Mouse (Mus musculus) hindbrain, embryonic 13.5 days (tissue): ENCODE results near the gene H2afv. TPM values are rescaled to one million over a fixed set of nuclear protein-coding genes. Genes with fewer than 3 reads are reported as not detected.

Experiments
- ATAC-seq: fragments of 200-750 bp; cut with Nextera tagmentation; 2 replicates; pipeline ENCODE4 v1.8.0; 2017; ENCODE audit warnings: moderate TSS enrichment; ENCODE audit not compliant: low FRiP score
- H3K27ac ChIP-seq: fragments of 300-500 bp; sonication (generic); 2 replicates; pipeline ENCODE4 v1.5.1; 2015; ENCODE audit warnings: inconsistent platforms, mild to moderate bottlenecking, moderate library complexity
- H3K27me3 ChIP-seq: fragments of 300-500 bp; sonication (generic); 2 replicates; pipeline ENCODE4 v1.6.1; 2015; ENCODE audit warnings: mild to moderate bottlenecking, inconsistent platforms
- H3K36me3 ChIP-seq: fragments of 300-500 bp; sonication (generic); 2 replicates; pipeline ENCODE4 v1.6.1; 2015; ENCODE audit warnings: mild to moderate bottlenecking, inconsistent platforms
- H3K4me1 ChIP-seq: fragments of 300-500 bp; sonication (generic); replicated peaks from 2 replicates; pipeline ENCODE4 v1.6.1; 2015; ENCODE audit warnings: inconsistent platforms
- H3K4me2 ChIP-seq: fragments of 300-500 bp; sonication (generic); 2 replicates; pipeline ENCODE4 v1.6.1; 2015; ENCODE audit warnings: inconsistent platforms, mild to moderate bottlenecking, moderate library complexity
- H3K4me3 ChIP-seq: fragments of 300-500 bp; sonication (generic); 2 replicates; pipeline ENCODE4 v1.5.1; 2015; ENCODE audit warnings: mild to moderate bottlenecking, inconsistent platforms
- H3K9ac ChIP-seq: fragments of 300-500 bp; sonication (generic); 2 replicates; pipeline ENCODE4 v1.6.1; 2015; ENCODE audit warnings: mild to moderate bottlenecking, inconsistent platforms
- H3K9me3 ChIP-seq: fragments of 300-500 bp; sonication (generic); 2 replicates; pipeline ENCODE4 v1.6.1; 2016; ENCODE audit warnings: inconsistent platforms
- WGBS: fragments of 180-500 bp; shearing (Covaris S2); methylation state at CpG from one replicate; pipeline ENCODE4 v1.1.7; 2015; 5-methylcytosine and 5-hydroxymethylcytosine counted together
- microRNA-seq: library from miRNA; unstranded; fragments of <30 nt; microRNA quantifications from one replicate; pipeline ENCODE4, GENCODE M21; 2016
- polyA plus RNA-seq: library from polyadenylated mRNA; unstranded; fragments of >200 nt; fragmentation: Nextera tagmentation; extraction: Ambion mirVana; gene quantifications from 2 replicates; pipeline ENCODE4 v1.2.1, GENCODE M21; 2015

The H2afv gene
- polyA plus RNA-seq, 1 experiment from 2014 or later, result 381 TPM

GRCm38 (mm10) chr11:6391516-6392276 is 52.5 kb downstream of the H2afv start:
- H3K27me3 ChIP-seq, result no peaks in the 10 kb centered on the region
- H3K27ac ChIP-seq, result no peak overlapping the region
- ATAC-seq, result no peak
- WGBS, result 92% methylated on average over 8 of the region's 8 CpGs
- H3K36me3 ChIP-seq, result peaks cover 52% of the 10 kb centered on the region
- peak overlapping the region; percentile 82 for H3K4me2 ChIP-seq
- H3K4me1 ChIP-seq, result peaks cover 45% of the 10 kb centered on the region
- no peaks in the 10 kb centered on the region for H3K9me3 ChIP-seq
- 0 out of 2 replicates have a peak overlapping the region, but pooled peaks have one; percentile 6 for H3K4me3 ChIP-seq
- H3K9ac ChIP-seq, result no peak overlapping the region; the same call in 1 of the 2 replicates

- Histone ChIP-seq H3K9me3 (no peaks in the 10 kb centered on the region), H3K4me2 (peak overlapping the region; percentile 82), H3K36me3 (peaks cover 40% of the 10 kb centered on the region), H3K4me1 (peaks cover 45% of the 10 kb centered on the region), H3K4me3 (peak overlapping the region; percentile 98), H3K9ac (peak overlapping the region; percentile 99), H3K27ac (no peak overlapping the region), H3K27me3 (no peaks in the 10 kb centered on the region)
- no peak for ATAC-seq
- 81% methylated on average over 8 of the region's 8 CpGs for WGBS
Observed at GRCm38 (mm10) chr11:6390376-6391053, 53.7 kb downstream of the H2afv start.

- Histone ChIP-seq H3K4me2 (peak overlapping the region; percentile 82), H3K4me1 (peaks cover 38% of the 10 kb centered on the region), H3K27ac (peak overlapping the region; percentile 96), H3K36me3 (peaks cover 30% of the 10 kb centered on the region), H3K27me3 (no peaks in the 10 kb centered on the region), H3K4me3 (peak overlapping the region; percentile 98), H3K9ac (peak overlapping the region; percentile 99), H3K9me3 (no peaks in the 10 kb centered on the region)
- ATAC-seq, result peak; percentile 45
- under 1% methylated on average over 22 of the region's 43 CpGs for WGBS
Observed at GRCm38 (mm10) chr11:6389483-6389921, 54.7 kb downstream of the H2afv start.

GRCm38 (mm10) chr11:6388726-6389413 is 55.4 kb downstream of the H2afv start, which contains the start of gene Zmiz2:
TSS of gene Zmiz2 (plus strand) at chr11:6389074.
- peak; percentile 98 for ATAC-seq
- H3K4me2 ChIP-seq, result peak within 1 kb of the TSS; percentile 82
- peak within 1 kb of the TSS; percentile 99 for H3K9ac ChIP-seq
- H3K9me3 ChIP-seq, result no peaks in the 10 kb centered on the region
- peak within 1 kb of the TSS; percentile 96 for H3K27ac ChIP-seq
- 10% methylated on average over 35 of the region's 60 CpGs for WGBS
- peaks cover 31% of the 10 kb centered on the region for H3K4me1 ChIP-seq
- H3K36me3 ChIP-seq, result peaks cover 24% of the 10 kb centered on the region
- peak within 1 kb of the TSS; percentile 98 for H3K4me3 ChIP-seq
- no peaks in the 10 kb centered on the region for H3K27me3 ChIP-seq

- peaks cover 28% of the 10 kb centered on the region for H3K4me1 ChIP-seq
- H3K4me3 ChIP-seq, result peak overlapping the region; percentile 98; the same call in 1 of the 2 replicates
- H3K27me3 ChIP-seq, result no peaks in the 10 kb centered on the region
- H3K36me3 ChIP-seq, result peaks cover 20% of the 10 kb centered on the region
- H3K9ac ChIP-seq, result peak overlapping the region; percentile 99; the same call in 1 of the 2 replicates
- peak overlapping the region; percentile 40 for H3K4me2 ChIP-seq
- H3K9me3 ChIP-seq, result no peaks in the 10 kb centered on the region
- ATAC-seq, result no peak
- 91% methylated on average over 6 of the region's 6 CpGs for WGBS
- H3K27ac ChIP-seq, result peak overlapping the region; percentile 96
Observed at GRCm38 (mm10) chr11:6388126-6388725, 56.0 kb downstream of the H2afv start.

- H3K4me3 ChIP-seq, result no peak overlapping the region
- no peak overlapping the region for H3K9ac ChIP-seq
- H3K4me1 ChIP-seq, result no peaks in the 10 kb centered on the region
- H3K27me3 ChIP-seq, result no peaks in the 10 kb centered on the region
- WGBS, result 91% methylated on average over 6 of the region's 6 CpGs
- no peak overlapping the region for H3K27ac ChIP-seq
- no peaks in the 10 kb centered on the region for H3K9me3 ChIP-seq
- no peaks in the 10 kb centered on the region for H3K36me3 ChIP-seq
- no peak overlapping the region for H3K4me2 ChIP-seq
- no peak for ATAC-seq
Observed at GRCm38 (mm10) chr11:6380916-6381315, 63.3 kb downstream of the H2afv start.

Small RNA genes lying within 50 kb of the gene (microRNA-seq; reads per million reads assigned to microRNA genes)
- gene Gm22123 (not detected), gene Mir7651 (2.1 reads per million)

Other genes starting within 250 kb of the H2afv start
- 0.69 and 1.1 TPM in 2 replicates for gene A730071L15Rik, start 244.4 kb downstream of the H2afv start, polyA plus RNA-seq
- gene Nudcd3, start 244.0 kb downstream of the H2afv start, polyA plus RNA-seq, result 61.5 and 64.7 TPM in 2 replicates
- gene Npc1l1, start 214.3 kb downstream of the H2afv start, polyA plus RNA-seq, result 0.04 and 0.05 TPM in 2 replicates
- gene Ddx56, start 176.7 kb downstream of the H2afv start, polyA plus RNA-seq, result 67.4 and 71.6 TPM in 2 replicates
- gene Tmed4, start 169.6 kb downstream of the H2afv start, polyA plus RNA-seq, result 142 and 145 TPM in 2 replicates
- gene Ogdh, start 152.8 kb downstream of the H2afv start, polyA plus RNA-seq, result 97.9 and 105 TPM in 2 replicates
- gene Zmiz2, start 55.4 kb downstream of the H2afv start, polyA plus RNA-seq, result 29.2 and 31.9 TPM in 2 replicates
- gene Ppia, start 29.0 kb downstream of the H2afv start, polyA plus RNA-seq, result 3,979 and 4,017 TPM in 2 replicates
- 12.6 and 13.0 TPM in 2 replicates for gene Purb, start 31.5 kb upstream of the H2afv start, polyA plus RNA-seq
- gene Myo1g, start 76.5 kb upstream of the H2afv start, polyA plus RNA-seq, result 0.42 and 0.48 TPM in 2 replicates
- 94.1 and 99.0 TPM in 2 replicates for gene Ccm2, start 102.4 kb upstream of the H2afv start, polyA plus RNA-seq
- gene Nacad, start 161.6 kb upstream of the H2afv start, polyA plus RNA-seq, result 87.6 and 90.0 TPM in 2 replicates
- 29.2 and 34.0 TPM in 2 replicates for gene Tbrg4, start 181.6 kb upstream of the H2afv start, polyA plus RNA-seq
- gene Wap, start 194.2 kb upstream of the H2afv start, polyA plus RNA-seq, result not detected in 2 replicates
- 22.1 and 24.6 TPM in 2 replicates for gene Ramp3, start 214.1 kb upstream of the H2afv start, polyA plus RNA-seq